Mouse (Mus musculus) liver, embryonic 14.5 days (tissue): ENCODE results near the gene D630003M21Rik. TPM values are rescaled to one million over a fixed set of nuclear protein-coding genes. Genes with fewer than 3 reads are reported as not detected.

Source experiments
- ATAC-seq: fragments of 200-750 bp; cut with Nextera tagmentation; 2 replicates; pipeline ENCODE4 v1.8.0; 2017; ENCODE audit warnings: moderate number of reproducible peaks, mild to moderate bottlenecking, moderate library complexity; ENCODE audit not compliant: insufficient read depth
- DNase-seq, 3 experiments: peaks; one replicate each; pipeline ENCODE4 v3.0.0-alpha.2; 2012 to 2013; ENCODE audit warnings: low read depth in 3 of 3, low spot score in 3 of 3
- H3K27ac ChIP-seq: fragments of 300-500 bp; sonication (generic); 2 replicates; pipeline ENCODE4 v1.5.1; 2014; ENCODE audit warnings: moderate library complexity, mild to moderate bottlenecking, control low read depth, inconsistent platforms
- H3K27me3 ChIP-seq: fragments of 300-500 bp; sonication (generic); 2 replicates; pipeline ENCODE4 v1.6.1; 2014; ENCODE audit warnings: mild to moderate bottlenecking, low read length, moderate library complexity; ENCODE audit not compliant: control insufficient read depth, insufficient read depth
- H3K36me3 ChIP-seq: fragments of 300-500 bp; sonication (generic); replicated peaks from 2 replicates; pipeline ENCODE4 v1.6.1; 2014; ENCODE audit warnings: low read depth; ENCODE audit not compliant: control insufficient read depth, insufficient read depth
- H3K4me1 ChIP-seq, 2 experiments: fragments of 200-500 bp in 1 of 2; fragments of 300-500 bp in 1 of 2; sonication (generic) in 1 of 2; replicated peaks; 2 replicates each; pipeline ENCODE4 v1.6.1; 2012 to 2014; ENCODE audit warnings: antibody characterized with exemption in 1 of 2, inconsistent platforms in 1 of 2, low read length in 1 of 2; ENCODE audit not compliant: control insufficient read depth in 2 of 2, insufficient read depth in 2 of 2
- H3K4me2 ChIP-seq: fragments of 300-500 bp; sonication (generic); 2 replicates; pipeline ENCODE4 v1.6.1; 2014; ENCODE audit warnings: low read depth, mild to moderate bottlenecking, control low read depth, moderate library complexity
- H3K4me3 ChIP-seq, 2 experiments: fragments of 200-500 bp in 1 of 2; fragments of 300-500 bp in 1 of 2; sonication (generic) in 1 of 2; 2 replicates each; pipeline ENCODE4 v1.5.1; 2012 to 2014; ENCODE audit warnings: low read depth in 2 of 2, low read length in 2 of 2, mild to moderate bottlenecking in 2 of 2, control low read depth in 1 of 2, inconsistent platforms in 1 of 2, moderate library complexity in 1 of 2; ENCODE audit not compliant: insufficient read depth in 1 of 2
- H3K9ac ChIP-seq: fragments of 300-500 bp; sonication (generic); replicated peaks from 2 replicates; pipeline ENCODE4 v1.6.1; 2014; ENCODE audit warnings: mild to moderate bottlenecking, control low read depth, moderate library complexity
- H3K9me3 ChIP-seq: fragments of 300-500 bp; sonication (generic); 2 replicates; pipeline ENCODE4 v1.6.1; 2016; ENCODE audit warnings: low read length, mixed read lengths; ENCODE audit not compliant: control insufficient read depth
- CTCF ChIP-seq: IDR thresholded peaks from 2 replicates; pipeline ENCODE4 v1.5.1; 2016; ENCODE audit warnings: antibody characterized with exemption, low read depth, control low read depth
- EP300 ChIP-seq: IDR thresholded peaks from 2 replicates; pipeline ENCODE4 v1.6.1; 2016; ENCODE audit warnings: antibody characterized with exemption, low read depth
- WGBS: fragments of 180-500 bp; shearing (Covaris S2); extraction: QIAGEN DNeasy Blood & Tissue Kit; methylation state at CpG from one replicate; pipeline ENCODE4 v1.1.7; 2014; ENCODE audit not compliant: insufficient replicate concordance; 5-methylcytosine and 5-hydroxymethylcytosine counted together
- polyA plus RNA-seq, 2 experiments: library from polyadenylated mRNA; depleted of rRNA in 1 of 2; stranded (reverse) in 1 of 2; unstranded in 1 of 2; fragments of >200 nt; fragmentation: Nextera tagmentation in 1 of 2; extraction: Ambion mirVana in 1 of 2; gene quantifications; 2 replicates each; pipeline versions ENCODE4 v1.2.1 to v1.2.3; 2012 to 2014

The D630003M21Rik gene
- polyA plus RNA-seq, 2 experiments = 0.24 to 0.33 TPM

GRCm38 (mm10) chr2:158204114-158204513 is 24.9 kb downstream of the D630003M21Rik start:
- WGBS = 6% methylated on average over 7 of the region's 7 CpGs
- H3K4me2 ChIP-seq = no peak overlapping the region
- no peaks in the 10 kb centered on the region for H3K9me3 ChIP-seq
- peak in 1 of 3 experiments; percentile 23 for DNase-seq
- no peak overlapping the region for H3K9ac ChIP-seq
- no peaks in the 10 kb centered on the region for H3K36me3 ChIP-seq
- no peaks in the 10 kb centered on the region for H3K27me3 ChIP-seq
- no peak for ATAC-seq
- H3K27ac ChIP-seq = no peak overlapping the region
- no peaks in the 10 kb centered on the region; a peak in 1 of 4 replicates for H3K4me1 ChIP-seq
- H3K4me3 ChIP-seq = no peak overlapping the region
- TF ChIP-seq EP300 (no peak), CTCF (peak; percentile 99)

- WGBS = 60% methylated on average over 4 of the region's 4 CpGs
- no peaks in the 10 kb centered on the region; a peak in 1 of 4 replicates for H3K4me1 ChIP-seq
- TF ChIP-seq CTCF (no peak), EP300 (no peak)
- H3K9ac ChIP-seq = no peak overlapping the region
- H3K27ac ChIP-seq = no peak overlapping the region
- H3K4me3 ChIP-seq = no peak overlapping the region
- H3K9me3 ChIP-seq = no peaks in the 10 kb centered on the region
- ATAC-seq (no peak), DNase-seq (no peak)
- H3K27me3 ChIP-seq = no peaks in the 10 kb centered on the region
- H3K4me2 ChIP-seq = no peak overlapping the region
- no peaks in the 10 kb centered on the region for H3K36me3 ChIP-seq
Measured at GRCm38 (mm10) chr2:158203686-158204085, 25.3 kb downstream of the D630003M21Rik start.

GRCm38 (mm10) chr2:158199281-158199680 is 29.7 kb downstream of the D630003M21Rik start:
- DNase-seq (no peak), ATAC-seq (no peak)
- no peaks in the 10 kb centered on the region for H3K27me3 ChIP-seq
- WGBS = 39% methylated on average over 3 of the region's 3 CpGs
- no peaks in the 10 kb centered on the region for H3K36me3 ChIP-seq
- no peak for TF ChIP-seq EP300
- TF ChIP-seq CTCF = no peak
- no peaks in the 10 kb centered on the region for H3K4me1 ChIP-seq
- no peak overlapping the region for H3K9ac ChIP-seq
- H3K9me3 ChIP-seq = no peaks in the 10 kb centered on the region
- no peak overlapping the region for H3K4me2 ChIP-seq
- H3K4me3 ChIP-seq = no peak overlapping the region
- no peak overlapping the region for H3K27ac ChIP-seq

GRCm38 (mm10) chr2:158198861-158199260 is 30.2 kb downstream of the D630003M21Rik start:
- Histone ChIP-seq H3K36me3 (no peaks in the 10 kb centered on the region), H3K27ac (no peak overlapping the region), H3K9me3 (no peaks in the 10 kb centered on the region), H3K27me3 (no peaks in the 10 kb centered on the region), H3K4me1 (no peaks in the 10 kb centered on the region), H3K4me3 (no peak overlapping the region), H3K4me2 (no peak overlapping the region), H3K9ac (no peak overlapping the region)
- WGBS = 74% methylated on average over 6 of the region's 6 CpGs
- TF ChIP-seq EP300 (no peak), CTCF (no peak)
- ATAC-seq (no peak), DNase-seq (no peak)

GRCm38 (mm10) chr2:158197971-158198370 is 31.1 kb downstream of the D630003M21Rik start:
- no peak overlapping the region for H3K4me2 ChIP-seq
- 72% methylated on average over 5 of the region's 5 CpGs for WGBS
- ATAC-seq (no peak), DNase-seq (no peak)
- H3K27me3 ChIP-seq = no peaks in the 10 kb centered on the region
- TF ChIP-seq EP300 (no peak), CTCF (no peak)
- no peak overlapping the region for H3K4me3 ChIP-seq
- H3K9ac ChIP-seq = no peak overlapping the region
- no peak overlapping the region for H3K27ac ChIP-seq
- H3K9me3 ChIP-seq = no peaks in the 10 kb centered on the region
- no peaks in the 10 kb centered on the region for H3K36me3 ChIP-seq
- no peaks in the 10 kb centered on the region for H3K4me1 ChIP-seq
